Mouse (Mus musculus) lung, embryonic 14.5 days (tissue): ENCODE measurements around the gene Hist1h1a. TPM values are rescaled to one million over a fixed set of nuclear protein-coding genes. Genes with fewer than 3 reads are reported as not detected.
A peak's percentile ranks its signal among the peaks of the same experiment; 100 is the strongest.

ENCODE experiments used
- ATAC-seq: fragments of 200-750 bp; cut with Nextera tagmentation; 2 replicates; pipeline ENCODE4 v1.8.0; 2017; ENCODE audit warnings: mild to moderate bottlenecking, moderate TSS enrichment, moderate library complexity; ENCODE audit not compliant: insufficient read depth
- DNase-seq: peaks from one replicate; pipeline ENCODE4 v3.0.0-alpha.2; 2015
- H3K27ac ChIP-seq: fragments of 300-500 bp; sonication (generic); 2 replicates; pipeline ENCODE4 v1.5.1; 2014; ENCODE audit warnings: low read depth, mild to moderate bottlenecking, moderate library complexity
- H3K27me3 ChIP-seq: fragments of 300-500 bp; sonication (generic); 2 replicates; pipeline ENCODE4 v1.6.1; 2014; ENCODE audit warnings: low read length, control low read depth; ENCODE audit not compliant: insufficient read depth
- H3K36me3 ChIP-seq: fragments of 300-500 bp; sonication (generic); 2 replicates; pipeline ENCODE4 v1.6.1; 2014; ENCODE audit warnings: control low read depth; ENCODE audit not compliant: insufficient read depth
- H3K4me1 ChIP-seq: fragments of 300-500 bp; sonication (generic); 2 replicates; pipeline ENCODE4 v1.6.1; 2014; ENCODE audit warnings: antibody characterized with exemption, control low read depth; ENCODE audit not compliant: insufficient read depth
- H3K4me2 ChIP-seq: fragments of 300-500 bp; sonication (generic); 2 replicates; pipeline ENCODE4 v1.6.1; 2014; ENCODE audit warnings: mild to moderate bottlenecking
- H3K4me3 ChIP-seq: fragments of 300-500 bp; sonication (generic); 2 replicates; pipeline ENCODE4 v1.5.1; 2014; ENCODE audit warnings: low read depth, low read length
- H3K9ac ChIP-seq: fragments of 300-500 bp; sonication (generic); 2 replicates; pipeline ENCODE4 v1.6.1; 2014
- H3K9me3 ChIP-seq: fragments of 300-500 bp; sonication (generic); 2 replicates; pipeline ENCODE4 v1.6.1; 2016; ENCODE audit warnings: low read depth, low read length, control low read depth
- CTCF ChIP-seq: IDR thresholded peaks from 2 replicates; pipeline ENCODE4 v1.5.1; 2016; ENCODE audit warnings: antibody characterized with exemption, low read depth
- WGBS: fragments of 180-500 bp; shearing (Covaris S2); extraction: QIAGEN DNeasy Blood & Tissue Kit; methylation state at CpG from one replicate; pipeline ENCODE4 v1.1.7; 2014; 5-methylcytosine and 5-hydroxymethylcytosine counted together
- polyA plus RNA-seq: library from polyadenylated mRNA; unstranded; fragments of >200 nt; fragmentation: Nextera tagmentation; extraction: Ambion mirVana; gene quantifications from 2 replicates; pipeline ENCODE4 v1.2.1, GENCODE M21; 2014

Gene Hist1h1a
- polyA plus RNA-seq, 1 experiment from 2014 or later = 5.5 TPM

DNA sequence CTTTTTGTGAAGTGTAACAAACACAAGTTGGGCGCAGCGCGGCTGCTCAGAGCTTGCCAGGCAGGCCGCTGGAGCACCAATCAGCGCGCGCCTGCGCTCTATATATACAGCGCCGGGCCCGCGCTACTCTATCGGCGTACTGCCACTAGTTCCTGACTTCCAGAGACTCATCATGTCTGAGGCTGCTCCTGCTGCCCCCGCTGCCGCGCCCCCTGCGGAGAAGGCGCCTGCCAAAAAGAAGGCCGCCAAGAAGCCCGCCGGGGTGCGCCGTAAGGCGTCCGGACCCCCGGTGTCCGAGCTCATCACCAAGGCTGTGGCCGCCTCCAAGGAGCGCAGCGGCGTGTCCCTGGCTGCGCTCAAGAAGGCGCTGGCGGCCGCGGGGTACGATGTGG lies 24.8 kb upstream of the Hist1h1a start, which contains the start of gene Hist1h1c:
TSS of gene Hist1h1c (plus strand) at position 132 of the 392 bp plus-strand sequence.
- under 1% methylated on average over 30 of the region's 38 CpGs for WGBS
- DNase-seq = peak; percentile 97

DNA sequence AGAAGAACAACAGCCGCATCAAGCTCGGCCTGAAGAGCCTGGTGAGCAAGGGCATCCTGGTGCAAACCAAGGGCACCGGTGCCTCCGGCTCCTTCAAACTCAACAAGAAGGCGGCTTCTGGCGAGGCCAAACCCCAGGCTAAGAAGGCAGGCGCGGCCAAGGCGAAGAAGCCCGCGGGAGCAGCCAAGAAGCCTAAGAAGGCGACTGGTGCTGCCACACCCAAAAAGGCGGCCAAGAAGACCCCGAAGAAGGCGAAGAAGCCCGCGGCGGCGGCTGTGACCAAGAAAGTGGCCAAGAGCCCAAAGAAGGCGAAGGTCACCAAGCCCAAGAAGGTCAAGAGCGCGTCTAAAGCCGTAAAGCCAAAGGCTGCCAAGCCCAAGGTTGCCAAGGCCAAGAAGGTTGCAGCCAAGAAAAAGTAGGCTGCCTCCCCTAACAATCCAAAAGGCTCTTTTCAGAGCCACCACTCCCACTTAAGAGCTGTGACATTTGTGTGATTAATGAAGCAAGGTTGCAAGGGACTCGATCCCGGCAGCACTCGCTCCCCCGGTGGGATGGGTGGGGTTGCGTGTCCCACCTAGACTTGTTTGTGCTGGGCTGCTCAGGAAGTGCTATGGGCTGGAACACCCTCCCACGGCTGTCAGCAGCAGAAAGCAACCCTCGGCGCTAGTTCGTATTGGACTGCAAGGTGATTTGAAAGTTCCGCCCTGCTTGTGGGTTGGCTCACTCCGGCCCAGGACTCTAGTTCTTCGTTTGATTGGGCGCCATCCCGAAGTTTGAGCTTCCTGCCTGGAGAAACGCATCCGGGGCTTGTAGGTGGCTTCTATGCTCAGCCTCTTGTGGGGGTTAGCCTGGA lies 24.2 kb upstream of the Hist1h1a start:
- under 1% methylated on average over 38 of the region's 39 CpGs for WGBS
- peak overlapping the region; percentile 100 for H3K27ac ChIP-seq

More for the DNA sequence above, 24.8 kb upstream of the Hist1h1a start, which contains the start of gene Hist1h1c:
- Histone ChIP-seq H3K9me3 (no peaks in the 10 kb centered on the region), H3K4me2 (peak within 1 kb of the TSS; percentile 90), H3K4me1 (0 out of 2 replicates have a peak, but pooled peaks cover 5% of the 10 kb centered on the region), H3K36me3 (no peaks in the 10 kb centered on the region), H3K9ac (peak within 1 kb of the TSS; percentile 94), H3K4me3 (peak within 1 kb of the TSS; percentile 63), H3K27ac (peak within 1 kb of the TSS; percentile 100), H3K27me3 (no peaks in the 10 kb centered on the region)
- peak; percentile 29; the same call in 1 of the 2 replicates for TF ChIP-seq CTCF
- ATAC-seq = peak; percentile 94

DNA sequence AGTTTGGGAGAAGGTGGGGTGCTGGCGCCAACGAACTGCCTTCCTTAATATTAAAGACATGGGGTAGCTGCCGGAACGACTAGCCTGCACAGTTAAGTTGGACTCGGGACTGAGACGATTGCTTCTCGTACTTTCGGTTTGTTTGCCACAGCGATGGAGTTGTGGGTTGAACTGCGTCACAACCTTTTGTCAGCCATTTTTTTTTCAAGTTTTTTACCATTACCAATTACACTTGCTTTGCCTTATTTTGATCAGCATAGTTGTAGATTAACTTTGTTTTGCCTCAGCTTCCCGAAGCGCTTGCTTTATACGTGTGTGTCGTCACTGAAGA lies 23.6 kb upstream of the Hist1h1a start:
- Histone ChIP-seq H3K9me3 (no peaks in the 10 kb centered on the region), H3K9ac (peak overlapping the region; percentile 94), H3K4me1 (0 out of 2 replicates have a peak, but pooled peaks cover 5% of the 10 kb centered on the region), H3K27me3 (no peaks in the 10 kb centered on the region), H3K4me2 (peak overlapping the region; percentile 90), H3K4me3 (peak overlapping the region; percentile 63), H3K27ac (peak overlapping the region; percentile 100), H3K36me3 (no peaks in the 10 kb centered on the region)
- DNase-seq = no peak
- TF ChIP-seq CTCF = no peak
- WGBS = 0% methylated on average over 14 of the region's 14 CpGs
- no peak for ATAC-seq

More for the DNA sequence above, 24.2 kb upstream of the Hist1h1a start:
- H3K27me3 ChIP-seq = no peaks in the 10 kb centered on the region
- H3K9me3 ChIP-seq = no peaks in the 10 kb centered on the region
- H3K4me2 ChIP-seq = peak overlapping the region; percentile 90
- TF ChIP-seq CTCF = no peak
- H3K9ac ChIP-seq = peak overlapping the region; percentile 94
- H3K4me3 ChIP-seq = peak overlapping the region; percentile 63
- 0 out of 2 replicates have a peak, but pooled peaks cover 5% of the 10 kb centered on the region for H3K4me1 ChIP-seq
- DNase-seq (peak; percentile 96), ATAC-seq (peak; percentile 88)
- H3K36me3 ChIP-seq = no peaks in the 10 kb centered on the region

DNA sequence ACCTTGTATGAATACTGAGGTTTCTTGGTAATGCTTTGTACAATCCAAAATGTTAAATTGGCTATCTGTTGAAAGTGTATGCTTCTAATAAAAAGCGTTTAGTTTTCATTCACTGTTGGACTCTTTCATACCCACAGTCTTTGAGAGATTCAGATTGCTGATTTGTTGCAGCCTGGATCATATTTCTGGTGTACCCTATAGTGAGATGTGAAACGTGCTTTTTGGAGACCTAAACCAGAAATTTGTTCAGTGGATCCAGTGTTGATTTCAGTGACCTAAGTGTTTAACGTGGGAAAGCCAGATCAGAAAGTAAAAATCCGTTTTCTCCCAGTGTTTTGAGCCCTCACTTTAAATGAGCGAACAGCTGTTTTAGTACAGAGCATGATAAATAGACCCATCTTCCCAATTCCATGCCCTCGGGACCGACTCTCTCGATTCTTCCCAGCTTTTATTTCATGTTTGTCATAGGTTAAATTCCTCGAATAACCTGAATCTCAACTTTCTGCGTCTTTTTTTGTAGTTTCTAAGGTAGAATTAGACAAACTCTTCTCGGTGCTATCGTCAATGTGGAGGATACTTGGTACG lies 23.1 kb upstream of the Hist1h1a start:
- Histone ChIP-seq H3K4me2 (peak overlapping the region; percentile 90), H3K9ac (peak overlapping the region; percentile 94), H3K36me3 (no peaks in the 10 kb centered on the region), H3K4me3 (peak overlapping the region; percentile 63), H3K4me1 (0 out of 2 replicates have a peak, but pooled peaks cover 5% of the 10 kb centered on the region), H3K9me3 (no peaks in the 10 kb centered on the region), H3K27me3 (no peaks in the 10 kb centered on the region), H3K27ac (peak overlapping the region; percentile 100)
- peak; percentile 48 for DNase-seq
- no peak for TF ChIP-seq CTCF
- ATAC-seq = no peak
- WGBS = 19% methylated on average over 13 of the region's 13 CpGs

DNA sequence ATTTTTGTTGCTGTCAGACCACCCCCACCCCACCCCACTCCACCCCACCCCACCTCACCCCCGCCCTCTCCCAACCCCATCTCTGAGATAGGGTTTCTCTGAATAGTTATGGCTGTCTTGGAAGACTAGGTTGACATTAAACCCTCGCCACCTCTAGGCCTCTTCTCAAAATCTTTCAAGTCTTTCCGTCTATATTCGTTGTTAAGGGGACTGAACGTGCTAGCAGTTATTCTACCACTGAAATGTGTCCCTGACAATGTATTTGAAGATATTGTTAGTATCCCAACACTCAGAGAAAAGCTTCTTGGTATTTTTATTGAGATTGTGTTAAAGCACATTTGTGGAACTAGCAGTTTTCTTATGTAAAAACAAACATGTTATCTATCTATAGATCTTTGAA lies 22.6 kb upstream of the Hist1h1a start:
- ATAC-seq (no peak), DNase-seq (peak; percentile 26)
- 0 out of 2 replicates have a peak, but pooled peaks cover 5% of the 10 kb centered on the region for H3K4me1 ChIP-seq
- TF ChIP-seq CTCF = no peak
- H3K4me3 ChIP-seq = peak overlapping the region; percentile 63; the same call in 1 of the 2 replicates
- WGBS = 45% methylated on average over 5 of the region's 5 CpGs
- H3K4me2 ChIP-seq = peak overlapping the region; percentile 90
- H3K27ac ChIP-seq = peak overlapping the region; percentile 100
- H3K9ac ChIP-seq = peak overlapping the region; percentile 94
- no peaks in the 10 kb centered on the region for H3K27me3 ChIP-seq
- H3K36me3 ChIP-seq = no peaks in the 10 kb centered on the region
- no peaks in the 10 kb centered on the region for H3K9me3 ChIP-seq

DNA sequence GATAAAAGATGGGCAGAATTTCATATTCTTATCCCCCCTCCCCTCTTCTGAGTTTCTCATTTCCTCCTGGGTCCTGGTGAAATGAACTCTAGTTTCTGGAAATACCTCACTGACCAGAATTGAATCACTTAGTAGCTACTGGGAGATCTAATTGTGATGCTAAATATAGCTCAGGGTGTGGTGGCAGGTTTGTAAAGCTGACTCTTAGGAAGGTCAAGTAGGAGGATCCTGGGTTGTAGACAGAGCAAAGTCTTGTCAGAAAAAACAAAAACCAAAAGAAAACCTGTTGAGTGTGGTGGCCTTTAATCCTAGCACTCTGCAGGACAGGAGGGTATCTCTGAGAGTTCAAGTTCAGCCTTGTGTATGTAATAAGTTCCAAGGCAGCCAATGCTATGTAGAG lies 21.5 kb upstream of the Hist1h1a start:
- no peaks in the 10 kb centered on the region for H3K27me3 ChIP-seq
- 0 out of 2 replicates have a peak, but pooled peaks cover 5% of the 10 kb centered on the region for H3K4me1 ChIP-seq
- no peak overlapping the region for H3K9ac ChIP-seq
- no peak overlapping the region for H3K4me3 ChIP-seq
- DNase-seq (no peak), ATAC-seq (no peak)
- TF ChIP-seq CTCF = no peak
- no peaks in the 10 kb centered on the region for H3K9me3 ChIP-seq
- H3K27ac ChIP-seq = no peak overlapping the region
- H3K36me3 ChIP-seq = no peaks in the 10 kb centered on the region
- H3K4me2 ChIP-seq = no peak overlapping the region

DNA sequence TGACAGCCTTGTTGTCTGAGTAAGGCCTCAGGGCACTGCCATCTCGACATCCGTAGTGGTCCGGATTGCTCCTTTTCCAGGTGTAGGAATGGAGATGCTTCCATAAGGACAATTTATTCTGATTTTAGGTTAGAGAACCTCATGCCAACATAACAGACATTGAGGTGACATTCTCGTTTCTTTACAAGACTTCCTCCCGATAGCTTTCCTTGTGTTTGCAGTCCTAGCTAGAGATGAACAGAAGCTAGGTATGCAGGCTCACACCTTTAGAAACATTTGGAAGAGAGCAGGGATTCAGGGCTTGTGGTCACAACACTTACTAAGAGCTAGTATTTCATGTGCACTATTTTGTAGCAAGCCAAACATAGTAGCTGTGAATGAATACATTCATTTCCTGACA lies 20.3 kb upstream of the Hist1h1a start:
- DNase-seq = peak; percentile 27
- Histone ChIP-seq H3K27ac (peak overlapping the region; percentile 46), H3K4me2 (0 out of 2 replicates have a peak overlapping the region, but pooled peaks have one; percentile 15), H3K4me3 (no peak overlapping the region), H3K9me3 (no peaks in the 10 kb centered on the region), H3K4me1 (peaks cover 10% of the 10 kb centered on the region), H3K27me3 (no peaks in the 10 kb centered on the region), H3K9ac (no peak overlapping the region), H3K36me3 (no peaks in the 10 kb centered on the region)
- no peak for TF ChIP-seq CTCF
- no peak for ATAC-seq
- WGBS = 76% methylated on average over 5 of the region's 5 CpGs
